Mouse (Mus musculus) kidney, postnatal 36 days (tissue): ENCODE measurements around the gene 2610301B20Rik.

ENCODE experiments used
- DNase-seq, 2 experiments: peaks; one replicate each; pipeline ENCODE4 v3.0.0; 2021 to 2022; ENCODE audit warnings: mixed read lengths in 2 of 2

The 2610301B20Rik gene

GRCm38 (mm10) chr4:10911417-10911816, 37.1 kb downstream of the 2610301B20Rik start:
- DNase-seq = peak; percentile 55 to 58

DNA sequence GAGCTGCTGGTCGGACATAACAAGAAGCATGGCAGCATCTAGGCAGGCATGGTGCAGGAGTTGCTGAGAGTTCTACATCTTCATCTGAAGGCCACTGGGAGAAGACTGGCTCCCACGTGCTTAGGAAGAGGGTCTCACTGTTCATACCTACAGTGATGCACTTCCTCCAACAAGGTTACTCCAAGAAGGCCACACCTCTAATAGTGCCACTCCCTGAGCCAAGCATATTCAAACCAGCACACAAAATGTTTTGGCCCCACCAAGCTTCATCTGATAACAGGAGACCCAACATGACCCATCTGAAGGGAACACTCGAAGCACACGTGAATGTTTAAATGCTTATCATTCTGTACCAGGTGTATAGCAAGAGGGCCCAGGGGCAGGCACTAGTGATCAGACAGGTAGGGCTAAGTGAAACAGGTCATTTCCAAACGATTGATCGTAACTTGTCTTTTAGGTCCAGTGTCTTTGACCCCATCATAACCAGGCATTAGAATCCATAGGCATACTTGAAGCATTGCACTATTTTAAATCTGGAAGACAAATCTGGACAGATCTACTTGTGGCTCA, 37.7 kb downstream of the 2610301B20Rik start:
- no peak for DNase-seq

GRCm38 (mm10) chr4:10912611-10913301, 38.5 kb downstream of the 2610301B20Rik start:
- peak; percentile 93 to 97 for DNase-seq

DNA sequence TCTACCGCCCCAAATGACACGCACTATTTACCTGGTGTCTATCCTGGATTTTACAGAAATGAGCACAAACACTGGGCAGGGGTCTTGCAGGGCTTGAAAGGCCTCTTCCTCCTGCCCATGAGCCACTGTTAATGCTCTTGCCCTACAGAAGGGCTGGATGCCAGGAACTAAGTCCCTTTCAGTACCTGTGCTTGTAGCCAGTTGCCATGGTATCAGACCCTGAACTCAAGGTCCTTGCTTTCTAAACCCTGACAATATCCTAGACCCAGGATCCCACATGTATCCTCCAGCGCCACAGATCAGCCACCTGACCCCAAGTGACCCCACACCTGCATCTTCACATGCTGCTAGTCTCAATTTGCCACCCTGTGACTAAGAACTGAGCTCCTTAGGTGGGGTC, 39.1 kb downstream of the 2610301B20Rik start:
- peak; percentile 38 to 55 for DNase-seq

DNA sequence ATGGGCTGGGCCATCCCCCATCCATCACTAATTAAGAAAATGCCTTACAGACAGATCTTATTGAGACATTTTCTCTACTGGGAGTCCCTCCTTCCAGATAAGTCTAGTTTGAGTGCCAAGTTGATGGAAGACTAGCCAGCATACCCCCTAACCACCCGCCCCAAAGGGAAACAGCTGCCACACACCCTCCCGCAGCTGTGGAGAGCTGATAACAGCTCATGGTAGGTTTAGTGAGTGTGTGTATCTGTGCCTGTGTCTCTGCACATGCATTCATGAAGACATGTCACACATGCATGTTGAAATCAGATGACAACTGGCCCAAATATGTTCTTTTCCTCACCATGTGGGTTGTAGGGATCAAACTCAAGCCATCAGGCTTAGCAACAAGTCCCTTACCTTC, 40.5 kb downstream of the 2610301B20Rik start:
- no peak for DNase-seq

DNA sequence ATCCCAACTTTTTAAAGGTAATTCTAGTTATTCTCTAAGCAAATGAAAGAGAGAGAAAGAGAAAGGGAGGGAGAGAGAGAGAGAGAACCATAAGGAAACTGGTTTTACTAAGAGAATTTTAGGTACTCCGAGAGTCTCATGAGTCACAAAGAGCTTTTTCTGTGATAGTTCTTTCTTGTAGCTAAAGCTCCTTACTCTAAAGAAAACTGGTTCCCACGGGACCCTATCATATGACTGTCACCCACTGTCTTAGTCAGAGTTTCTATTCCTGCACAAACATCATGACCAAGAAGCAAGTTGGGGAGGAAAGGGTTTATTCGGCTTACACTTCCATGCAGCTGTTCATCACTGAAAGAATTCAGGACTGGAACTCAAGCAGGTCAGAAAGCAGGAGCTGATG, 41.0 kb downstream of the 2610301B20Rik start:
- no peak for DNase-seq

DNA sequence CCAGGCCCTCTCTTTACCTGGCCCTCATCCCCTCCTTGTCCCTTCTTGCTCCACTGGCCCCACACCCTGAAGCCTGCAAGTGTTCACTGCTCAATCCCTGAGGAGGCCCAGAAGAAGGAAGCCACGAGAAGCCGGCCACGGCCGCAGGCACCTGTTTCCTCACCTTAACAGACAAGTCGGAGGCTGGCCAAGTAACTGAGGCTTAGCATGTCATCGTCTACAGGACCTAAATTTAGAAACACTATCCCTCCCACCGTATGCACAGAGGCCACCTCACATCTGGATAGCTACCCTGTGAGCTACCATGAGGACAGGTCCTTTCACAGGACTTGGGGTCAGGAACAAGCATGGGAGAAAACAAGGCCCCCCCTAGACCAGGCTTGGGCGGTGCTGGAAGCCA, 44.1 kb downstream of the 2610301B20Rik start:
- no peak for DNase-seq

- no peak for DNase-seq
These were observed 44.8 kb downstream of the 2610301B20Rik start for GRCm38 (mm10) chr4:10919097-10919496.

GRCm38 (mm10) chr4:10919530-10919929, 45.2 kb downstream of the 2610301B20Rik start:
- no peak for DNase-seq

- no peak for DNase-seq
These were observed 45.7 kb downstream of the 2610301B20Rik start for GRCm38 (mm10) chr4:10919987-10920386.

GRCm38 (mm10) chr4:10920622-10921021, 46.3 kb downstream of the 2610301B20Rik start:
- DNase-seq = no peak

DNA sequence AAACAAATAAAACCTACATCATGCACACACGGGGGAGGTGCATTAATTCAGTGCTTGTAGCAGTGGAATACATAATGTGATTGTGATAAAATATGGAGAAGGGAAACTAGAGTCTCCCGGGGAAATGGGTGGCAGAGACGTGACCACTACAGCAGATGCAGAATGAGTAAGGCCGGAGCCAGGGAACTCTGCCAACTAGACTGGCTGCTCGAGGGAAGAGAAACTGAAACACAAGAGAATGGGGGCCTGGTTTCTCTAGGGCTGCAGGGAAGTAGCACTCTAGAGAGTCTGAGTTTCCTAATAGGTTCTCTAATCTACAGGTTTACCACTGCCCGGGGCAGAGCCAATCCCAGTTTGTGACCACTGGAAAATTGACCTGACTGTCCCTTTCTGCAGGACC, 48.9 kb downstream of the 2610301B20Rik start:
- peak; percentile 72 to 84 for DNase-seq

DNA sequence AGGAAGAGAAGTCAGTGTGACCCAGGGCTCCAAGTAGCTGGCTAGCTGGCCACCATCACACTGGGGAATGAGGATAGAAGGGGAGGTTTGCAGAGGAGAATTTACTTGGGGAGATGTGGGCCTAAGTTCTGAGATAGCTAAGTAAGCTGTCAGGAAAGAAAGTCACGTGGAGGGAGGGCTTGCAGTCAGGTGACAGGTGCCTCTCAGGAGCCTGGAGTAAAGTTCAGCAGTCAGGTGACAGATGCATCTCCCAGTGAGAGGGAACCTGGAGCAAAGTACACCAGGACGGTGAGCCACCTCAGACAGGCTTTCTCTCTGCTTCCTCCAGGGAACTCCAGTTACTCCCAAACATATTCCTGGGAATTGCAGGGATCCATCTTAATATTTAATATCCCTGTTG, 49.8 kb downstream of the 2610301B20Rik start:
- DNase-seq = peak; percentile 85 to 92

GRCm38 (mm10) chr4:10924541-10924940, 50.2 kb downstream of the 2610301B20Rik start:
- no peak for DNase-seq

DNA sequence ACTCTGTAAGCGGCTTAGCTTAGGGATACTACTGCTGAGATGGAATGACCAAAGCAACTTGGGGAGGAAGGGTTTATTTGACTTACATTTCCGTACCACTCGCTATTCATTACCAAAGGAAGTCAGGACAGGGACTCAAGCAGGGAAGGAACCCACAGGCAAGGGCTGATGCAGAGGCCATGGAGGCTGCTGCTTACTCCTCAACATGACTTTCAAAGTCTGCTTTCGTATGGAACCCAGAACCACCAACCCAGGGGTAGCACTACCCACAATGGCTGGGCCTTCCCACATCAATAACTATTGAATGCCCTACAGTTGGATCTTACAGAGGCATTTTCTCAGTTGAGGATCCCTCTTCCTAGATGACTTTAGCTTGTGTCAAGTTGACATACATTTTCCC, 52.1 kb downstream of the 2610301B20Rik start:
- DNase-seq = no peak

- DNase-seq = no peak
These were observed 53.9 kb downstream of the 2610301B20Rik start for GRCm38 (mm10) chr4:10928158-10928557.

DNA sequence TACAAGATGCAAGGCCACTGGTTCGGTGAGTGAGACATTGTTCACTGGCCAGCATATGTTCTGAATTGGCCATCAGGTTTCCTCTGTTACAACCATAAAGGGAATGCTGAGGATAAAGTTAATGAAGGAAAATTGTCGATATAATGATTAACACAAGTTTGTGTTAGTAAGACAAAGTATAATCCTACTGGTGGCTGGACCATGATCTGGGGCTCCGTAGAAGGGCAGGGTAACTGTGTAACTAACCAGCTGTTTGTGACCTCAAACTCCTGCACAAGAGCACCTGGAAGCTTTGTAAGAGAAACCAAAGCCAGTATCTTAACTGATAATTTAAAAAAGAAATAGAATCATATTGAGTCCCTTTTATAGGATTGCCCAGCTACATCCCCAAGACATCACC, 55.4 kb downstream of the 2610301B20Rik start:
- DNase-seq = peak; percentile 54 to 80

GRCm38 (mm10) chr4:10931040-10931439, 56.7 kb downstream of the 2610301B20Rik start:
- DNase-seq = peak in 1 of 2 experiments; percentile 55

DNA sequence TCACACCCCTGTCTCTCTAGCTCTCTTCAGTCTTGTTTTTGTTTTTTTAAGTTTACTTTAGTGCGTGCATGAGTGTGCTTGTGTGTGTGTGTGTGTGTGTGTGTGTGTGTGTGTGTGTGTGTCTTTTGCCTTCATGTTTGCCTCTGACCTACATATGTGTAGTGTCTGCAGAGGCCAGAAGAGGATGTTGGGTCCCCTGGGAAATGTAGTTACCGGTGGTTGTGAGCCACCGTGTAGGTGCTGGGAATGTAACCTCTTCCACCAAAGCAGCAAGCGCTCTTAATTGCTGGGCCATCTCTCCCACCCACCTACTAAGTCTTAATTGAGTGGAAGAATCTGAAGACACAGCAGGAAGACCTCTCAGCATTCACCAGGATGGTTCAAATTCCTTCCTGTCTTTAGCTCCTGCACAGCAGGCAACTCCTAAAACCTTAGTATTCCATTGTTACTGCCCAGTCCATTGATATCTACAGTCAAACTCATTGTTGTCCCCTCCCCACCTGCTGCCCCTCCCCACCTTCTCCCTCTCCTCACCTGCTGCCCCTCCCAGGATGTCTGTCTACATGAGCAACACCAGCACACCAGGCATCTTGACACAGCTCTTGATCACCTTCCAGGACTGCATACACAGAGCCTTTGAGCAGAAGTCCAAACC, 57.9 kb downstream of the 2610301B20Rik start:
- no peak for DNase-seq

DNA sequence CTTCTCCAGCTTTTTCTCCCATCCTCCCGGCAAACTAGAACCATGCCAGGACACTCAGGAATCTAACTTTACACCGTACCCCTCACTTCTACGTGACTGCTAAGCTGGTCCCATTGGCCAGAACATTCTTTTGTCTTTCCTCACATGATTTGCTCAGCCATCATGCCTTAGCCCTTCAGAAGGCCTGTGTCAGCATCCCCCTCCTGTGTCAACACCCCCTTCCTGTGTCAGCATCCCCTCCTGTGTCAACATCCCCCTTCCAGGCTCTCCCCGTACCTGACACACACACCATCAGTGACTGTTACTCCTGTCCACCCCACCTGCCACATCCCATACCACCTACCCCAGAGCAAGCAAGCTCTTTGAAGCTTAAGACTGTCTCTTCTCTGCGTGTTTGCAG, 58.5 kb downstream of the 2610301B20Rik start:
- no peak for DNase-seq

DNA sequence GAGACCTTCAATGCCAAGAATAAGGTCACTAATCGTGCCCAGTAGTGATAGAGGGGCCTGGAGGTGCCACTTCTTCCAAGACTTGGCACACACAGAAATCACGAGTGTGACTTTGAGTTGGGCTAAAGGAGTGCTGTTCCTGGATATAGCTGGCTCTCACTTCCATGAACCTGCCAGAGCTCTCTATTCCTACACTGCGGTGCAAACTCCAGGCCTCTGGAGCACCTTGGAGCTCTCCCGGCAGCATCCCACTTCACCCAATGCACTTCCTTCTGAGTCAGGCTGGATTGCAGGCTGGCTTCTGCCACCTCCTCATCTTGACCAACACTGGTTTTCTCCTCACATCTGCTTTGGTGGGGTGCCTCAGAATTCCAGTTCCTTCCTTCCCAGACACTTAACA, 62.5 kb downstream of the 2610301B20Rik start:
- no peak for DNase-seq
